Mouse (Mus musculus): ENCODE results near the gene Hddc3.
A peak's percentile ranks its signal among the peaks of the same experiment; 100 is the strongest.
"Not testable (repeated sequence)": the region's sequence is repeated elsewhere in the genome, so short reads cannot be mapped to it uniquely, and the experiment has no call there.

The Hddc3 gene

DNA sequence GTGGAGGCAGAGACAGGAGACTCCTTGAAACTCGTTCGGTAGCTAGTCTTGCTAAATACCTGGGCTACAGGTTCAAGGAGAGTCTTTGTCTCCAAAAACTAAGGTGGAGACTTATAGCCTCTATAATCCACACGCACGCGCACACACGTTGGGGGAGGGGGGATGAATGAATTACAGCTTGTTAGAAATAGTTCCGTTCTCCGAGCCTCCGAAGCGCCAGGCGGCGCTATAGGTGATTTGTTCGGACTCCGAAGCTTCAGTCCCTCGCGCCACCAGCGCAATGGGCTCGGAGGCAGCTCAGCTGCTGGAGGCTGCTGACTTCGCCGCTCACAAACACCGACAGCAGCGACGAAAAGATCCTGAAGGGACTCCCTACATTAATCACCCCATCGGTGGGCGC, at the start of gene Hddc3:
Hddc3 (plus strand) TSS at position 247 of the 400 bp plus-strand sequence.
- DNase-seq = peak; percentile 92 to 95

DNA sequence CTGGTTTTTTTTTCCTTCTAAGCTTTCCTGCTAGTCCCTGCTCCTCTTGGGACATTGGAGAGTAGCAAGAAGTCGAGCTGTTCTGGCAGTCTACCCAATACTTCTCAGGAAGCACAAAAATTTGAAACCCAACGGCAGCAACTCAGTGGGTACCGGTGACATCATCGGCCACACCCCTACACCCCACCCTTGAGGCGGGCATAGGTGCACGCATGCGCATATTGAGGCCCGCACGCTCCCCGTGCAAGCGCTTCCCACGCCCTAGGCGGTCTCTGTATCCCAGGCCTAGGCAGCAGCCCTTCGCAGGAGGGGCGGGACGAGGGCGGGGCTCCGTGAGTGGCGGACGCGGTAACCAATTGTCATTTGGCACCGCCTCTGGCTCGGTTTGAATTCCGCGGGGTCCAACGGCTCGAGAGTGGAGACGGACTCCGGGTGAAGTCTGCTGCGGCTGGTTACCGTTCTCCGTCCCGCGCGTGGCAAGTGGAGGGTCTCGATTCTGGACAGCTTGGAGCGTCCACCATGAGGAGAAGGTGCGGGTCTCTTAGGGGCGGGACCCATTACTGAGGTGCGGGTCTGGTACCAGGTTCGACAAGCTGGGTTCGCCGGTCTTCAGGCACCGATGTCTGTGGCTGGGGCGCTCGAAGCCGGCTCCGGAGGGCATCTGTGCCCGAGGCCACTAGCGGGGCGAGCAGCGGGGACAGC, 48.7 kb upstream of the Hddc3 start, which contains the start of gene Prc1:
Prc1 (plus strand) TSS at position 389 of the 702 bp plus-strand sequence.
- peak; percentile 99 for DNase-seq

DNA sequence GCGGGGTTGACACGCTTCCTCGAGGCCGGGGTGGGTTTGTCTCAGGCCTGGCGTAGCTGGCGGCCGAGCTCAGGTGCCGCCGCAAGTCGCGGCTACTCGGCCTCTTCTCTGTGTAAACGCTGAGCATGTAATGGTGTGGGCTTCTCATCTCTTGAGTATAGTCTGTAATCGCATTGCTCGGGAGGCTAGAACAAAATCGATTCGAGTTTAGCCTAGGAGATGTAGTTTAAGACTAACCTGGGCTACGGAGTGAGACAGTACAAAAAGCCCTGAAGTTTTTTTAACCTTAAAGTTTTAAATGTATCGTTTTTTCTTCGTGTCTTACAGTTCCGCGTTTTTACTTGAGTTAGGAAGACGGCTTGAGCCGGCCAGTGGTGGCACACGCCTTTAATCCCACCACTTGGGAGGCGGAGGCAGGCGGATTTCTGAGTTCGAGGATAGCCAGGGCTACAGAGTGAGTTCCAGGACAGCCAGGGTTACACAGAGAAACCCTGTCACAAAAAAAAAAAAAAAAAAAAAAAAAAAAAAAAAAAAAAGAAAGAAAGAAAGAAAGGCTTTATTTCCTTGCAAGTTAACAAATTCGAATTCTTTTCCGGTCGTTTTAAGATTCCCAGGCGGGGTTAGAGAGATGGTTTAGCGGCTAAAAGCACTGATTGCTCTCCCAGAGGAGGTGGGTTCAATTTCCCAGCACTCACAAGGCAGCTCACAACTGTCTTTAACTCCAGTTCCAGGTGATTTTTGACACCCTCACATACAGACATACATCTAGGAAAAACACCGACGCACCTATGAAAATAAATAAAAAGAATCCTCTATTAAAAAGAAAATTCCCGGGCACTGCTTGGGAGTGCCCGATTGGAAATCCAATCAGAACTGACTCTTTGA, 47.9 kb upstream of the Hddc3 start:
- DNase-seq = no peak

DNA sequence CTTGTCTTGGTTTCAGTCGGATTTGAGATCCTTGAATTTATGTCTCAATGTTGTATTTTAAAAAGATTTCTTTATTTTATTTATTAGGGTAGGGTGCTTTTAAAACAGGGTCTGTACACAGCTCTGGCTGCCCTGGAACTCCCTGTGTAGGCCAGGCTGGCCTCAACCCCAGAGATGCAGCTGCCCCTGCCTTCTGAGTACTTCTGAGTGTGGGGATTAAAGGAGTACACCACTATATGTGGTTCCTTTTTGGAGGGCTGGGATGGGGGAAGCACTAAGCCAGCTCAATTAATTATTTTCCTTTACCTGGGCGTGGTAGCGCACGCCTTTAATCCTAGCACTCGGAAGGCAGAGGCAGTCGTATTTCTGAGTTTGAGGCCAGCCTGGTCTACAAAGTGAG, 46.4 kb upstream of the Hddc3 start:
- no peak for DNase-seq

- DNase-seq = no peak
Observed at GRCm38 (mm10) chr7:80297041-80297440, 45.9 kb upstream of the Hddc3 start.

DNA sequence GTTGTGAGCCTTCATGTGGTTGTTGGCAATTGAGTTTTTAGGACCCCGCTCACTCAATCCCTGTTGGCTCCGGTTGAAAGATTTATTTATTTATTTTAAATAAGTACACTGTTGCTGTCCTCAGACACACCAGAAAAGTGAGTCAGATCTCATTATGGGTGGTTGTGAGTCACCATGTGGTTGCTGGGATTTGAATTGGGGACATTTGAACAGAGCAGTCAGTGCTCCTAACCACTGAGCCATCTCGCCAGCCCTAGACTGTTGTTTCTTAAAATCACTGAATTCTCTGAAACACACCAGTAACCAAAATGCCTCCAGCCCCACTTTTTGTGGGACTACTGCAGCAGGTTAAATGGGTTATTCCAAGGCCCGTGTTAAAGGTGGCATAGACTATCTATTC, 44.1 kb upstream of the Hddc3 start:
- no peak for DNase-seq

GRCm38 (mm10) chr7:80299568-80299967, 43.3 kb upstream of the Hddc3 start:
- no peak for DNase-seq

- DNase-seq = no peak
Observed at GRCm38 (mm10) chr7:80301522-80301921, 41.4 kb upstream of the Hddc3 start.

- DNase-seq = no peak
Observed at GRCm38 (mm10) chr7:80307766-80308165, 35.1 kb upstream of the Hddc3 start.

- peak in 1 of 2 experiments; percentile 21 for DNase-seq
Observed at GRCm38 (mm10) chr7:80310771-80311170, 32.1 kb upstream of the Hddc3 start.

DNA sequence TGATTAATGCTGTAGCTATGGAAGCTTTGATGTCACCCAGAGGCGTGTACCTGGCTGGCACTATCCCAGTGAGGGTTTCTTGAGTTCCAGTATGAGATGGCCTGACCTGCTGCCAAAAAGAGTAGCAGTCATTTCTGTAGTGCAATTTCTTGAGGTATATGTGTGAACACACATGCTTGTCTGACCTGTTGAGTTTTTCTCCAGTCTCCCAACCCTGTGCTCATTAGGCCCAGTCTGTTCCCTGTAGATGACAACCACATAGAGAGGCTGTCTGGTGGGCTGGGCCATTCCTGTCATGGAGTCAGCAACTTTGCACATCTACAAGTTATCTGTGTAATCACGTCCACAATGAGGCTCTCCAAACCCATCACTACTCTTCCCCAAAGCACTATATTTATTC, 27.2 kb upstream of the Hddc3 start:
- DNase-seq = no peak

- DNase-seq = no peak
Observed at GRCm38 (mm10) chr7:80317439-80318115, 25.3 kb upstream of the Hddc3 start.

DNA sequence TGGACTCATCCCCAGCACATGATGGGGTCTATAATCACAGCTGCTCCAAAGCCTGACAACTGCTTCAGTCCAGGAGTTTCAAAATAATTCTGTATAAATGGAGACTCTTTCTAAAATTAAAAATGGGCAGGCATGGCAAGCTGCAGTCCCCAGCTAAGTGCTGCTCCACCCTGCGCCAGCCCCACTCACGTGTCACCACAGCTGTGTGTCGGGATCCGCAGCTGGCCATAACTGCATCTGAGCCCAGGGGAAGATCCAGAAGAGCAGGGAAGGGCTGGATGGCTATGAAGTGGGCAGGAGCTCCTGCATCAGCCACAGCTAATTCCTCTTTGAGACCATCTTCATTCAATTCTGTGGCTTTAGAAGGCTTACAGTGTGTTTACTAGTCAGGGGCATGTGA, 24.2 kb upstream of the Hddc3 start:
- DNase-seq = no peak

DNA sequence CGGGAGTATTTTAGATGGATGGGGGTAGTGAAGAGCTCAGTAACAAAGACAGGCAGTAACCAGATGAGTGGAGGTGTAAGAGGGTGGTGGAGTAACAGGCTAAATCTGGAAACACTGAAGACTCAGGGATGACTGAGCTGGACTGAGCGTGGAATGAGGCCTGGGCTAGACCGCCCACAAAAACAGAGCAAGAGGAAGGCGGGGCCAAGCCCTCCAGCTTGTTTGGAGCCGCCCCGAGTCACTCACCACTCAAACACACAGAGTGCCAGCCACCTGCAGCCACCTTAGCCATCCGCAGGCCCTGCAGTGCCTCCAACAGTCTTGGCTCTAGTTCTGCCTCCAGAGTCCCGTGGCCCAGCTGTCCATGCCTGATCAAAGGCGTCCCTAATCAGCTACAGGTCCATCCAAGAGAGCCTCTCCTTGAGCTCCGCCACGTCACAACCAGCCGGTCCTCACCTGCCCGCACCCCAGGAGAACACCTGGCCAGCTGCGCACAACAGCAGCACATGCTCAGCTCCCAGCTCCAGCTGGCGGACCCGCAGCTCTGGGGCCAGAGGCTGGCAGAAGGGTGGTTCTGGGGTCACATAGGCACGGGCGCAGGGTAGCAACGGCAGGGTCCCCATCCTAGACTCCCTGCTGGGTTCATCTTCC, 22.9 kb upstream of the Hddc3 start:
- DNase-seq = no peak

DNA sequence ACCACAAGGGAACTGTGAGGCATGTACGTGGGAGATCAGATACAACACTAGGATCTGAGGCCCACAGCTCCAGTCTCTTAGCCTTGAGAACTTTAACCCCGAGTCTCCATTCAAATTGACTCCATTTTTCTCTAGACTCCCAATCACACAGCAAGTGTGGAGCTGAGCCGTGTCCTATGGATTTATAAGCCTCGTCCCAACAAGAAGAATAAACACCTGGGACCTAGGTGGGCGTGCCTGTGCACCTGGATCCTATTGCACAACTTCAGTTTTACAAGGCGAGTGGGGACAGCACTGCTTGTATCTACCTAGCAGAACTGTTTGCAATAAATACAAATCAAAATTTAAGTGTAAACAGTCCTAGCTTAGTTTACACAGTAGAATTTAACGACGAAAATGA, 19.6 kb upstream of the Hddc3 start:
- DNase-seq = no peak

DNA sequence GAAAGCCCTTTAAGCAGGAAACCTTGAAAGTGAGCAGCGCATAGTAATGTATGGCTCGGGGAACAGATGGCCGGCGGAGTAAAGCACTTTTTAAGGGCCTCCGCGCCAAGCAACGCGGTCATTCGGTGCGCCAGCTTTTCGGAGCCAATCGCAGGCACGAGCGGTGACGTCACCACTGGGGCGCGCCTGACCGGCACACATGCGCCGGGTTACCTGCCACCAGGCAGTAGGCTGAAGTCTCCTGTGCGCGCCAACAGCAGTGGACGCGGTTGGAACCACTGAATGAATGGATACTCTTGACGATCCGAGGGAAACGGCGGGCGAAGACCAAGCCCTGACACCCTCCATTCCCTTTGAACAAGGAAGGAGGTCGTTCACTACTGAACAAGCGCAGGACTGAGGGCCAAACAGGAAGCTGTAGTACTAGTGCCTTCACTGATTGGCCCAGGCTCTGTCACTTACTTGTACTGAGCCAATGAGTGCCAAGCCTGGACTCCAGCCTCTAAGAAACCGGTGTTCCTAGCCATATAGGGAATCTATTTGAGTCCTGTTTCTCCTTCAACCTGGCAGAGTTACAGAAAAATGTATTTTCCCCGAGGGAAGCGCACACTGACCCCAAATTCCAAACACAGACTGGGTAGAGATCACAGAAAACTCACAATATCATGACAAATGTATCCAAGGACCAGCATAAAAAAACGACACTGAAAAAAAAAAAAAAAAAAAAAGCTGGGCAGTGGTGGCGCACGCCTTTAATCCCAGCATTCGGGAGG, 18.7 kb upstream of the Hddc3 start, which contains the start of gene Rccd1:
Rccd1 (minus strand) TSS at position 412 of the 773 bp plus-strand sequence.
- peak; percentile 94 to 95 for DNase-seq

DNA sequence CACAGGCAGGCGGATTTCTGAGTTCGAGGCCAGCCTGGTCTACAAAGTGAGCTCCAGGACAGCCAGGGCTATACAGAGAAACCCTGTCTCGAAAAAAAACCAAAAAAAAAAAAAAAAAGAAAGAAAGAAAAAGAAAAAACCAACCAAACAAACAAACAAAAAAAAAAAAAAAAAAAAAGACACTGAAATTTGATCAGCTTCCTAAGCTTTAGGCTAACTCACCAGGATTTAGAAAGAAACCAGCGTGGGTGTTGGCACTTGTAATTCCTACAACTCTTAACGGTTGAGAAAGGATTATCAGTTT, 18.1 kb upstream of the Hddc3 start:
- DNase-seq = not testable (repeated sequence)

- DNase-seq = no peak
Observed at GRCm38 (mm10) chr7:80325292-80325868, 17.5 kb upstream of the Hddc3 start.

DNA sequence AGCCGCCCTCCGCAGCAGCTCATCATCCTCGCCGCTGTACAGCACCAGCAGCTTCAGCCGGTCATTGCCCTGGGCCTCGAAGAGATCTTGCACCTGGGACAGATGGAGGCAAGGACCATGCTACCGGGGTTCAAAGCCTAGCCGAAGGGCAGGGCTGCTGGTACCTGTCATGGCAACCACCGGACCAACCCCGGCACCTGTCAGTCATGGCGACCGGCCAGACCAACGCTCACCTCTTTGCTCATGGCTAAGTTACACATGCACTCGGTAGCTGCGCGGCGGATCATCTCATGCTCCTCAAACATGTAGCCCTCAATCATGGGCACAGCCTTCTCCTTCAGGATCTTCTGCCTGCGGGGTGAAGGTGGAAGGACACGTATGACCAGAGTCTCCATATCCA, 16.8 kb upstream of the Hddc3 start:
- no peak for DNase-seq

GRCm38 (mm10) chr7:80330278-80330677, 12.6 kb upstream of the Hddc3 start:
- DNase-seq = no peak

DNA sequence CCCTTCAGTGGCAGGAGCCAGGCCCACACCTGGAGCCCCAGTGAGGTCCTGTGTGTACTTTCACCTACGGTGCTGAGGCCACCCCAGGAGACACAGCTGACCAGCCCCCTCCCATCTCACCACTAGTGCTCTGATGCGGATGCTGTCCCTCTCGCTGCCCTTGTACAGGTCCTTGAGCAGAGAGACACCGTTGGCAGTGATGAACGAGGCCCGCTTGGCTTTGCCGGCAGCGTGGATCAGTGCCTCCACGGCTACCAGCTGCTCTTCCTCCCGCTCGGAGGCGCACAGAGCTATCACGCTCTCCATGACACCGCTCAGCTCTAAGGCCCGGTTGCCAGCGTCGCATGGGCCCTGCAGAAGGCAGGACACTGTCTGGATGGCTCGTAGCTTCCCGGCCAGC, 11.5 kb upstream of the Hddc3 start:
- no peak for DNase-seq

GRCm38 (mm10) chr7:80334848-80335247, 8.1 kb upstream of the Hddc3 start:
- no peak for DNase-seq

Measured in lung, adult 18-20 months (tissue).